Mouse (Mus musculus): ENCODE results near the gene Gm19410.

DNA sequence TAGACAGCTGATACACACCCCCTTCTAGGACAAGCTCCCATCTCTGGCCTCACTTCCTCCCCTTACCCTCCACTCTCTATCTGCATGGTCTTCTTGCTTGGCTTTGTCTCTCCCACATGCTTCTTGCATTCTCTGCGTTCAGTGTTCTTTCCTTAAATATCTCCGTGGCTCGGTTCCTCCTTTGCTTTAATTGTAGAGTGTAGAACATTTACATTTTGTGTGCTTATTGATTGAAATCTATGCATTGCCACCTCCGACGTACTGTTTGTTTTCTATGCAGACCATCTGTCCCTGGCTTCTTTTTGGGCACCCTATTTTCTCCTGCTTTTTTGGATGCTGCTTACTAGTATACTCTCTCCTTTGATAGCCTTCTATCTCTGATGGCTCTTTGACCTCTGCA is 9.4 kb upstream of the Gm19410 start:
- no peak for TF ChIP-seq EP300 (IDR thresholded peaks at IDR 0.05; ENCODE audit: low read depth)
- no peak for TF ChIP-seq CTCF (IDR thresholded peaks at IDR 0.05; ENCODE audit: low read depth)

Measured in liver, embryonic 14.5 days (tissue).